Mouse (Mus musculus) ES-Bruce4 (cell line): Measurements from ENCODE around the gene Cdh12. TPM values are rescaled to one million over a fixed set of nuclear protein-coding genes. Genes with fewer than 3 reads are reported as not detected.

Source experiments
- H3K27ac ChIP-seq: 2 replicates; pipeline ENCODE4 v1.5.1; 2012; ENCODE audit warnings: low read length, inconsistent platforms; ENCODE audit not compliant: insufficient read depth
- H3K27me3 ChIP-seq: 2 replicates; pipeline ENCODE4 v1.6.1; 2012; ENCODE audit warnings: mild to moderate bottlenecking, low read length, inconsistent platforms; ENCODE audit not compliant: control insufficient read depth, poor library complexity, insufficient read depth, severe bottlenecking
- H3K36me3 ChIP-seq: 2 replicates; pipeline ENCODE4 v1.6.1; 2012; ENCODE audit warnings: inconsistent platforms, mild to moderate bottlenecking, low read length, moderate library complexity; ENCODE audit not compliant: control insufficient read depth, poor library complexity, insufficient read depth, severe bottlenecking
- H3K4me1 ChIP-seq: one replicate; pipeline ENCODE4 v1.8.1; 2011; ENCODE audit warnings: low read length; ENCODE audit not compliant: control insufficient read depth, insufficient read depth
- H3K4me3 ChIP-seq: 2 replicates; pipeline ENCODE4 v1.5.1; 2011; ENCODE audit warnings: low read depth, mild to moderate bottlenecking, low read length
- H3K9ac ChIP-seq: 2 replicates; pipeline ENCODE4 v1.6.1; 2012; ENCODE audit warnings: low read depth, mild to moderate bottlenecking, inconsistent platforms; ENCODE audit not compliant: poor library complexity, severe bottlenecking
- H3K9me3 ChIP-seq: replicated peaks from 2 replicates; pipeline ENCODE4 v1.6.1; 2012; ENCODE audit warnings: mild to moderate bottlenecking, low read length, inconsistent platforms; ENCODE audit not compliant: control insufficient read depth, poor library complexity, insufficient read depth, severe bottlenecking
- CTCF ChIP-seq: IDR thresholded peaks from one replicate; pipeline ENCODE4 v1.8.1; 2011; ENCODE audit warnings: low read depth, low read length
- EP300 ChIP-seq: IDR thresholded peaks from 2 replicates; pipeline ENCODE4 v1.6.1; 2011; ENCODE audit warnings: low read depth, low read length; ENCODE audit not compliant: insufficient read depth
- POLR2A ChIP-seq: IDR thresholded peaks from one replicate; pipeline ENCODE4 v1.8.1; 2011; ENCODE audit warnings: low read length; ENCODE audit not compliant: insufficient read depth
- polyA plus RNA-seq: library from polyadenylated mRNA; stranded (reverse); fragments of >200 nt; gene quantifications from 2 replicates; pipeline ENCODE4 v1.2.4, GENCODE M21; 2011; ENCODE audit warnings: low read depth; ENCODE audit not compliant: missing spikeins, insufficient read depth, insufficient read length

Gene Cdh12
- polyA plus RNA-seq, 1 experiment = not detected

- Histone ChIP-seq H3K4me3 (no peak overlapping the region), H3K27me3 (no peaks in the 10 kb centered on the region), H3K9ac (no peak overlapping the region), H3K36me3 (no peaks in the 10 kb centered on the region), H3K27ac (no peak overlapping the region), H3K4me1 (no peaks in the 10 kb centered on the region), H3K9me3 (no peaks in the 10 kb centered on the region)
- no peak for TF ChIP-seq CTCF
- TF ChIP-seq POLR2A = no peak
- no peak for TF ChIP-seq EP300
These were observed 944.0 kb downstream of the Cdh12 start for GRCm38 (mm10) chr15:21393080-21393479.

GRCm38 (mm10) chr15:21405196-21405595 lies 956.1 kb downstream of the Cdh12 start:
- Histone ChIP-seq H3K4me3 (no peak overlapping the region), H3K27ac (no peak overlapping the region), H3K27me3 (no peaks in the 10 kb centered on the region), H3K4me1 (no peaks in the 10 kb centered on the region), H3K36me3 (no peaks in the 10 kb centered on the region), H3K9me3 (no peaks in the 10 kb centered on the region), H3K9ac (no peak overlapping the region)
- TF ChIP-seq CTCF (no peak), POLR2A (no peak), EP300 (no peak)

GRCm38 (mm10) chr15:21407324-21408044 lies 958.4 kb downstream of the Cdh12 start:
- H3K9ac ChIP-seq = no peak overlapping the region
- no peaks in the 10 kb centered on the region for H3K36me3 ChIP-seq
- H3K27ac ChIP-seq = no peak overlapping the region
- no peaks in the 10 kb centered on the region for H3K9me3 ChIP-seq
- H3K27me3 ChIP-seq = no peaks in the 10 kb centered on the region
- no peak overlapping the region for H3K4me3 ChIP-seq
- H3K4me1 ChIP-seq = no peaks in the 10 kb centered on the region
- TF ChIP-seq POLR2A = no peak
- TF ChIP-seq CTCF = no peak
- TF ChIP-seq EP300 = no peak

DNA sequence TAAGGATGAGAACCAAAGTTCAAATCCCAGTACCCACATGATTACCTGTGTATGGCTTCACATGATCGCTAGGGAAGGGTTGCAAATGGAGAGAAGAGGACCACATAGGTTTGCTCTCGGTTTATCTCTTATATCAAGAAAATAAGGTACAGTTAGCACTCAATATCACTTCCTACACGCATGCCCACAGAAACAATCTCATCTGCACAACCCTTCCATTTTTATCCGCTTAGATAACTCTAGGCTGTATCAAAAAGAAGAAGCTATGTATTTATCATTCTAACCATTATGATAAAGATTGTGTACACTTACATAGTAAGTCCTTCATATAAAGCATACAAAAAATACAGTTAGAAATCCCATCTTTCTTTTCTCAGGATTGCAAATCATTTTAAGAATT lies 988.3 kb downstream of the Cdh12 start:
- Histone ChIP-seq H3K4me1 (no peaks in the 10 kb centered on the region), H3K9ac (no peak overlapping the region), H3K36me3 (no peaks in the 10 kb centered on the region), H3K27me3 (no peaks in the 10 kb centered on the region), H3K27ac (no peak overlapping the region), H3K4me3 (no peak overlapping the region), H3K9me3 (no peaks in the 10 kb centered on the region)
- TF ChIP-seq POLR2A = no peak
- no peak for TF ChIP-seq EP300
- no peak for TF ChIP-seq CTCF

- no peaks in the 10 kb centered on the region for H3K27me3 ChIP-seq
- no peaks in the 10 kb centered on the region for H3K4me1 ChIP-seq
- no peak overlapping the region for H3K27ac ChIP-seq
- TF ChIP-seq POLR2A (no peak), CTCF (no peak), EP300 (no peak)
- no peaks in the 10 kb centered on the region for H3K9me3 ChIP-seq
- no peak overlapping the region for H3K4me3 ChIP-seq
- no peaks in the 10 kb centered on the region for H3K36me3 ChIP-seq
- no peak overlapping the region for H3K9ac ChIP-seq
These were observed 988.9 kb downstream of the Cdh12 start for GRCm38 (mm10) chr15:21437924-21438323.

DNA sequence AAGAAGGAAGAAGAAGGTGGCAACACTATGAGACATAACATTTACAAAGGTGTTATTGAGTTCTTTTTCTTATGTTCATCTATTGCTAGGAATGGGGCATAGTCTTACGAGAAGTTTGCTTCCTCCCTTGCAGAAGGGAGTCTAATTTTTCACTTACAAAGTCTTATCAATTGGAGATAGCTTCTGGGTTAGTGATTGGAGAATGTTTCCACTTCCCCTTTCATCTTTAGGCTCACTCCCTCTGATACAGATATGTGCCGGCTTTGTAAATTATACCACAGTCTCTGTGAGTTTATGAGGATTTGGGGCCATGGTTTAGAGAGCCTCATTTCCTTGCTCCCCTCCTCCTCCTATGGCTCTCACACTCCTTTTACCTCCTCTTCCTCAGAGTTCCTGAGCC lies 1009.0 kb downstream of the Cdh12 start:
- Histone ChIP-seq H3K4me1 (no peaks in the 10 kb centered on the region), H3K36me3 (no peaks in the 10 kb centered on the region), H3K4me3 (no peak overlapping the region), H3K9ac (no peak overlapping the region), H3K9me3 (no peaks in the 10 kb centered on the region), H3K27me3 (no peaks in the 10 kb centered on the region), H3K27ac (no peak overlapping the region)
- TF ChIP-seq POLR2A = no peak
- TF ChIP-seq EP300 = no peak
- TF ChIP-seq CTCF = no peak
